Mouse (Mus musculus) forebrain, embryonic 15.5 days (tissue): ENCODE results near the gene Mta3. TPM values are rescaled to one million over a fixed set of nuclear protein-coding genes. Genes with fewer than 3 reads are reported as not detected.

Experiments
- ATAC-seq: fragments of 200-750 bp; cut with Nextera tagmentation; replicated peaks from 2 replicates; pipeline ENCODE4 v1.8.0; 2017; ENCODE audit warnings: mild to moderate bottlenecking, moderate TSS enrichment, moderate library complexity
- H3K27ac ChIP-seq: fragments of 300-500 bp; sonication (generic); replicated peaks from 2 replicates; pipeline ENCODE4 v1.5.1; 2015; ENCODE audit warnings: mild to moderate bottlenecking, inconsistent platforms
- H3K27me3 ChIP-seq: fragments of 300-500 bp; sonication (generic); 2 replicates; pipeline ENCODE4 v1.6.1; 2015; ENCODE audit warnings: inconsistent platforms
- H3K36me3 ChIP-seq: fragments of 300-500 bp; sonication (generic); 2 replicates; pipeline ENCODE4 v1.6.1; 2015; ENCODE audit warnings: mild to moderate bottlenecking, inconsistent platforms
- H3K4me1 ChIP-seq: fragments of 300-500 bp; sonication (generic); 2 replicates; pipeline ENCODE4 v1.6.1; 2015; ENCODE audit warnings: inconsistent platforms
- H3K4me2 ChIP-seq: fragments of 300-500 bp; sonication (generic); replicated peaks from 2 replicates; pipeline ENCODE4 v1.6.1; 2015; ENCODE audit warnings: mild to moderate bottlenecking, inconsistent platforms
- H3K4me3 ChIP-seq: fragments of 300-500 bp; sonication (generic); 2 replicates; pipeline ENCODE4 v1.5.1; 2015; ENCODE audit warnings: mild to moderate bottlenecking, inconsistent platforms
- H3K9ac ChIP-seq: fragments of 300-500 bp; sonication (generic); replicated peaks from 2 replicates; pipeline ENCODE4 v1.6.1; 2015; ENCODE audit warnings: mild to moderate bottlenecking, inconsistent platforms
- H3K9me3 ChIP-seq: fragments of 300-500 bp; sonication (generic); 2 replicates; pipeline ENCODE4 v1.6.1; 2016; ENCODE audit warnings: inconsistent platforms
- WGBS: fragments of 180-500 bp; shearing (Covaris S2); methylation state at CpG from one replicate; pipeline ENCODE4 v1.1.7; 2015; ENCODE audit warnings: mixed read lengths; 5-methylcytosine and 5-hydroxymethylcytosine counted together
- polyA plus RNA-seq: library from polyadenylated mRNA; unstranded; fragments of >200 nt; fragmentation: Nextera tagmentation; extraction: Ambion mirVana; gene quantifications from 2 replicates; pipeline ENCODE4 v1.2.1, GENCODE M21; 2015

Mta3 gene
- polyA plus RNA-seq, 1 experiment from 2014 or later = 37.9 TPM

DNA sequence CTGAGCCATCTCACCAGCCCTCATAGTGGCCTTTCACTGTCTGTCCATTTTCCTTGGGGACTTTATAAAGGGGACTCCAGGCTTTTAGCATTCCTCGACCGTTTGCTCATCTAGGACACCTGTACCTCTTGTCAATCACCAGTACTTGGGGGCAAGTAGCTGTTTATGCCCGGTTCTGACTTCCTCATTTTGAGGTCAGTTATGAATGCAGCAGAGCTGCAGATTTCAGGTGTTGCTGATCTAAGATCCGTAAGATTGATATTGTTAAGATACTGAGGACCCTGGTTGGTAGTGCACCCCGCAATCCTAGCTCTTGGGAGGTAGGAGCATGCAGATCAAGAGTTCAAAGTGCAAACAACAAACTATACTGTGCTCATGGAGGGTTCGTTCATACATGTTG lies 64.4 kb downstream of the Mta3 start:
- Histone ChIP-seq H3K4me2 (no peak overlapping the region), H3K4me3 (no peak overlapping the region)
- 86% methylated on average over 6 of the region's 6 CpGs for WGBS

DNA sequence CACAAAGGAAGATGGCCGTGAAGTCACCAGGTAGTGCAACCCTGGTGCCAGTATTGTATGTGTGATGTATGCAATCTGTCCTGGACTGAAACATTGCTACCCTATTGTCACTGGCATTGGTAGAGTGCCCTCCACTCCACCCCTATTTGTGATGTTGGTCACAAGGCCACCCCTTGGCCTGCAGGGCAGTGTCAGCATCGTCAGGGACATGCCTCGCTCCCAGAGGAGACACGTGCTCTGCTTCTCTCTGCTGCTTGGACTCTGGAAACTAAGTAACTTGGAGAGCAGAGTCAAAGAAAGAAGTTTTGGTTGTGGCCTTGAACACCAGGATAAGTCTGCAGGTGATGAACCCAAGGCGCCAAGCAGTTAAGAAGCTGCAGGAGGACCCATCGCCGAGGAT lies 65.0 kb downstream of the Mta3 start:
- Histone ChIP-seq H3K9ac (no peak overlapping the region), H3K27ac (peak overlapping the region; percentile 84), H3K36me3 (no peaks in the 10 kb centered on the region; the same call in 1 of the 2 replicates), H3K4me1 (peaks cover 26% of the 10 kb centered on the region), H3K27me3 (no peaks in the 10 kb centered on the region), H3K4me2 (no peak overlapping the region), H3K9me3 (no peaks in the 10 kb centered on the region), H3K4me3 (no peak overlapping the region)
- 95% methylated on average over 7 of the region's 7 CpGs for WGBS
- ATAC-seq = no peak

More for the DNA sequence above, 64.4 kb downstream of the Mta3 start:
- no peak overlapping the region for H3K9ac ChIP-seq
- H3K9me3 ChIP-seq = no peaks in the 10 kb centered on the region
- H3K36me3 ChIP-seq = no peaks in the 10 kb centered on the region; the same call in 1 of the 2 replicates
- no peak for ATAC-seq
- no peaks in the 10 kb centered on the region for H3K27me3 ChIP-seq
- H3K27ac ChIP-seq = no peak overlapping the region
- H3K4me1 ChIP-seq = peaks cover 26% of the 10 kb centered on the region

DNA sequence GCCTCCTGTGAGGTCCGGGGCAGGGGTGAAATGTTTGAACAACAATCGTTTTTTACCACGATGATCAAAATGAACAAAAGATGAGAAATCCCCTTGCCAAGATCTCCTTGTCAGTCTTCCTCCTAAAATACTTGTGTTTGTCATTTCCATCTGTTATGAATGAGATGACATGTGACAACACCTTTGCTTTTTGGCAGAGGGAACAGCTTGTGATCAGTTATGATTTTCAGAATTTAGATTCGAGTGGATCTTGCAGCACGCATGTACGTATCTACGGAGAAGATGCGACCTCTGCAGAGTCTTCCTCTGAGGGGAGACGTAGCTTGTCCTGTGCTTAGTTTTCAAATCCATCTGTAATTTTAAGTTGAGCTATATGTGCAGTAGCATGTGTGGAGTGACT lies 66.1 kb downstream of the Mta3 start:
- peak; percentile 24; the same call in 1 of the 2 replicates for ATAC-seq
- no peaks in the 10 kb centered on the region; the same call in 1 of the 2 replicates for H3K36me3 ChIP-seq
- peaks cover 26% of the 10 kb centered on the region for H3K4me1 ChIP-seq
- H3K27ac ChIP-seq = peak overlapping the region; percentile 84
- H3K4me2 ChIP-seq = no peak overlapping the region
- no peak overlapping the region for H3K4me3 ChIP-seq
- no peak overlapping the region for H3K9ac ChIP-seq
- no peaks in the 10 kb centered on the region for H3K9me3 ChIP-seq
- no peaks in the 10 kb centered on the region for H3K27me3 ChIP-seq
- 69% methylated on average over 9 of the region's 9 CpGs for WGBS

DNA sequence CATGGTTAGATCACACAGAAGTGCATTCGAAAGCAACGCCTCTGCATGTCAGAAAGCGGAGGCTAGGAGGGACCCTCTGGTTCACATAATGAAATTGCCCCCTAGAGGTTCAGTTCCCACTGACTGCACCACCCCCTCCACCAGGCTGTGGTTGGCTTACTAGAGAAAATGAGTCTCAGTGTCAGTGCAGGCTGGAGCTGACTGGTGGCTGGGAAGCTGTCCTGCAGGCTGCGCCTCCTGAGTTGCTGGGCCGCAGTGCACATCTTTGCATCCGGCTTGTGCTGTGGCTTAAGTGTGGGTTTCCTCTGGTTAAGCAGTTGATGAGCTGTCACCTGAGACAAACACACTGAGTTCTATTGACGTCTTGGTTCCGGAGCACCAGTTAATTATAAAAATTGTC lies 66.7 kb downstream of the Mta3 start:
- Histone ChIP-seq H3K4me2 (no peak overlapping the region), H3K9ac (no peak overlapping the region), H3K4me3 (no peak overlapping the region), H3K36me3 (no peaks in the 10 kb centered on the region), H3K4me1 (peaks cover 31% of the 10 kb centered on the region), H3K27me3 (no peaks in the 10 kb centered on the region), H3K9me3 (no peaks in the 10 kb centered on the region), H3K27ac (peak overlapping the region; percentile 84)
- WGBS = 28% methylated on average over 8 of the region's 8 CpGs
- peak; percentile 82 for ATAC-seq

DNA sequence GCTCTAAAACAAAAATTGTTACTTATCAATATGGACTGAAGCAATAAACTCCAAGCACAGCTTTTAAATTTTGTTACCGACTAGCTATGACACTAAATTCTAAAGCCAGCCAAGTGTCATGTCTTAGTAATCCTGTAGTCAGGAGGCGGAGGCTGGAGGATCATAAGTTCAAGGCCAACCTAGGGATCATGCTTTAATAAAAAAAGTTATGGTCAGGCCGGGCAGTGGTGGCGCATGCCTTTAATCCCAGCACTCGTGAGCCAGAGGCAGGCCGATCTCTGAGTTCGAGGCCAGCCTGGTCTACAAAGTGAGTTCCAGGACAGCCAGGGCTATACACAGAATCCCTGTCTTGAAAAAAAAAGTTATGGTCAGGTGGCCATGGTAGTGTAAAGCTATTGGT lies 71.0 kb downstream of the Mta3 start:
- H3K27me3 ChIP-seq = no peaks in the 10 kb centered on the region
- no peak overlapping the region for H3K4me2 ChIP-seq
- peaks cover 22% of the 10 kb centered on the region for H3K4me1 ChIP-seq
- H3K36me3 ChIP-seq = no peaks in the 10 kb centered on the region
- WGBS = 95% methylated on average over 7 of the region's 7 CpGs
- no peak overlapping the region for H3K9ac ChIP-seq
- ATAC-seq = no peak
- H3K27ac ChIP-seq = no peak overlapping the region
- H3K9me3 ChIP-seq = no peaks in the 10 kb centered on the region
- no peak overlapping the region for H3K4me3 ChIP-seq

DNA sequence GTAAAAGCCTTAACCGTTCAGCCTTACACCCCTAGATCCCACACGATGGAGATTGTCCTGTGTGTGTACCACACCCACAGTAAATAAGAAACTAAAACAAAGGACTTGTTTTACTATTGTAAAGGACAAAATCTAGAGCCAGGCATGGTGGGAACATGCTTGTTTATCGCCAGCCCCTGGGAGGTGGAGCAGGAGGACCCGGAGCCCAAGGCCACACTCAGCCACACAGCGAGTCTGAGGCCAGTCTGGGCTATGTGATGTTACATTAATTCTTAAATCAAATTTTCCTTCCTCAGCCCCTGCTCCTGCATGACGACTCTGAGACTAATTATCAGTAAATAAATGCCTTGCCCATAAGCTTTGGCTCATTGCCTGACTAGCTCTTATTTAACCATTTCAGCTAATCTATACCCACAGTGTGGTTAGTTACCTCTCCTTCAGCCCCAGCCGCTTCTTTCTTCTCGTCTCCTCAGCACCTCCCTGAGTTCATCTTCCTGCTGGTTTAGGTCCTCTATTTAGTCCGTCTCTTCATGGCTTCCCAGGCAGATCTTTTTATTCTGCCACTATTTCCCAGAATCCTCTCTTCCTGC lies 71.6 kb downstream of the Mta3 start:
- Histone ChIP-seq H3K36me3 (no peaks in the 10 kb centered on the region), H3K4me3 (no peak overlapping the region), H3K27ac (no peak overlapping the region), H3K4me1 (peaks cover 17% of the 10 kb centered on the region), H3K9me3 (no peaks in the 10 kb centered on the region), H3K9ac (no peak overlapping the region), H3K27me3 (no peaks in the 10 kb centered on the region), H3K4me2 (no peak overlapping the region)
- no peak for ATAC-seq
- 73% methylated on average over 9 of the region's 9 CpGs for WGBS

DNA sequence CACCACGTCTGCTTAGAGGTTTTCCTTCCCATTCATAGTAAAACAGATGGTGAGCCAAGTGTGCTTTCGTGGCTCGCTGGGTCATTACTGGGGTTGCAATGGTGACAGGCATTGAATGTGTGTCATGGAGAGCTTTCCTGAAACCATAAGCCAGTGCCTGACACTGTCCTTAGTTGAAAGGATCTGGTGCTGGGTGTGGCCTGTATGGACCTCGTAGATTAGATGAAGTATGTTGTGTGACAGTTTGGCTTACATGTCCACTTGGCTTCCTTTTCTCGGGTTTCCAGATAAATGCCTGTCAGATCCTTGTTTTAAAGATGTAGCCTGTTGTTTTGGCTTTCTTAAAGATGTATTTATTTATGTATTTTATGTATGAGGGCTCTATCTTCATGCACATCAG lies 74.3 kb downstream of the Mta3 start:
- 68% methylated on average over 5 of the region's 5 CpGs for WGBS
- Histone ChIP-seq H3K36me3 (no peaks in the 10 kb centered on the region), H3K4me3 (no peak overlapping the region), H3K4me1 (peaks cover 16% of the 10 kb centered on the region), H3K9ac (no peak overlapping the region), H3K27ac (no peak overlapping the region), H3K9me3 (no peaks in the 10 kb centered on the region), H3K27me3 (no peaks in the 10 kb centered on the region), H3K4me2 (no peak overlapping the region)
- ATAC-seq = no peak

DNA sequence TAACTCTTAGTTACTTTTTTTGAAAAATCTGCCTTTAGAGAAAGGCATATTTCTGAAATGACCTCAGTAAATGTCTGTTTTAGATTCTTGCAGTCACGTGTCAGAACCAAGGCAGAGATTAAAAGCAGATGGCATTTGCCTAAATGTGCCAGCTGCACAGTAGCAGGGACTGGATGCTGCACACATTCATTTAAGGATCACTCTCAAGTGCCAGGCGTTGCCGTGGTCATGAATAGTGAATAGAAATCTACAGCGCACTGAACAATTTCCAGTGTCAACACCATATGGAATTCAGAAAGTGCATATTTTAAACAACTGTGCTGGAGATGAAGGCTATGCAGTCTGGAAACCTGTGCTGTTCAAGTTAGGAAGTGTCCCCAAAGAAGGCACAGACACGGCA lies 76.8 kb downstream of the Mta3 start:
- Histone ChIP-seq H3K9ac (no peak overlapping the region), H3K27ac (peak overlapping the region; percentile 71), H3K36me3 (no peaks in the 10 kb centered on the region), H3K4me3 (no peak overlapping the region), H3K4me2 (no peak overlapping the region), H3K27me3 (no peaks in the 10 kb centered on the region), H3K9me3 (no peaks in the 10 kb centered on the region), H3K4me1 (peaks cover 11% of the 10 kb centered on the region)
- ATAC-seq = peak; percentile 93
- WGBS = 16% methylated on average over 5 of the region's 5 CpGs

DNA sequence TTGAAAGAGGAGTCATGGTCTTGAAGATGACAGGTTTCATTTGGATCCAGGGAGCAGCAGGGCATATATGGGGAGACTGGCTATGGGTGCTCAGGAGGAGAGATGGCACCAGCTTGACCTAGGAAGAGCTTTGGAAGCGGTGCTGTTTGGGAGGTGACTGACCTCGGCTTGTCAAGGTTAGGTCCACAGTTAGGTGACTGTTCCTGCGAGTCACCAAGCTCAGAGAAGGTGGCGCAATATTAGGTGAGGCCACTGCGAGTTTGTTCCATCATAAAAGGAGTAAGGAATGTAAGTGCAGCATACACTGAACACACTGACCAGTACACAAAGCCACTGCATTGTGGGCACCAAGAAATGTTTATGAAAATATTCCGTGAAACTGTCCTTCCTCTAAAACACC lies 80.5 kb downstream of the Mta3 start:
- Histone ChIP-seq H3K9ac (no peak overlapping the region), H3K4me3 (no peak overlapping the region), H3K4me2 (no peak overlapping the region), H3K9me3 (no peaks in the 10 kb centered on the region), H3K36me3 (no peaks in the 10 kb centered on the region), H3K27me3 (no peaks in the 10 kb centered on the region), H3K4me1 (peaks cover 9% of the 10 kb centered on the region; the same call in 1 of the 2 replicates), H3K27ac (no peak overlapping the region)
- WGBS = 95% methylated on average over 6 of the region's 6 CpGs
- no peak for ATAC-seq

DNA sequence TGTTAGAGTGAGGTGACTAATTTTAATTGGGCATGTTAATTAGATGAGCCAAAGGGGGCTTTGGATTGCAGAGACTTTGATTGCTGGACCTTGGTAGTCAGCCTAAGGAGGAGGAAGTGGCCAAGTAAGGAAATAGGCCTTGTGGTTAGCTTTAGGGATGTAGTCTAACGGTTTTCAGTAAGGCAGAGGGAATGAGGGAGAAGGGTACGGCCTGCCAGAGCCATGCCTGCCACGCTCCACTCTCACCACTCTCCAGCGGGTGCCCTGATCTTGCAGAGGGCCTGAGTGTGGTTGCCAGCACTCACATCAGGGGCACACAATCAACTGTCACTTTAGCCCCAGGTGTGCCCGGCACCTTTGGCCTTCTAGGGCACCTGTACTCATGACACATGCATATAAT lies 84.2 kb downstream of the Mta3 start:
- Histone ChIP-seq H3K27me3 (no peaks in the 10 kb centered on the region), H3K4me3 (no peak overlapping the region), H3K9ac (no peak overlapping the region), H3K4me2 (no peak overlapping the region), H3K36me3 (no peaks in the 10 kb centered on the region), H3K4me1 (peaks cover 10% of the 10 kb centered on the region), H3K27ac (no peak overlapping the region), H3K9me3 (no peaks in the 10 kb centered on the region)
- 75% methylated on average over 5 of the region's 5 CpGs for WGBS
- ATAC-seq = no peak

DNA sequence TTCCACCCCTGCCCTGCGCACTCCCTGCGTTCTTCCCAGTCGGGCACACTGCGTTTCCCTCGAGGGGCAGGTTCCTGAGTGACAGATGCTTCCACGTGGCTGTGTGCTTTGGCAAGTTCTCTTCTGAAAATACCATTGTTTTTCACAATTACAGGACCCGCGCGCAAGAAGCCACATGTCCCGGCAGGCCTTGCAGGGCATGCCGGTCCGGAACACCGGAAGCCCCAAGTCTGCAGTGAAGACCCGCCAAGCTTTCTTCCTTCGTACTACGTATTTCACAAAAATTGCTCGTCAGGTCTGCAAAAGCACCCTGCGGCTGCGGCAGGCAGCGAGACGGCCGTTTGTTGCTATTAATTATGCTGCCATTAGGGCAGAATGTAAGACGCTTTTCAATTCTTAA lies 86.4 kb downstream of the Mta3 start:
- Histone ChIP-seq H3K27me3 (no peaks in the 10 kb centered on the region), H3K4me2 (peak overlapping the region; percentile 33), H3K4me3 (peak overlapping the region; percentile 19), H3K9ac (peak overlapping the region; percentile 10; the same call in 1 of the 2 replicates), H3K4me1 (peaks cover 10% of the 10 kb centered on the region), H3K27ac (no peak overlapping the region), H3K9me3 (no peaks in the 10 kb centered on the region), H3K36me3 (no peaks in the 10 kb centered on the region)
- ATAC-seq = peak; percentile 41; the same call in 1 of the 2 replicates
- WGBS = 38% methylated on average over 23 of the region's 23 CpGs

DNA sequence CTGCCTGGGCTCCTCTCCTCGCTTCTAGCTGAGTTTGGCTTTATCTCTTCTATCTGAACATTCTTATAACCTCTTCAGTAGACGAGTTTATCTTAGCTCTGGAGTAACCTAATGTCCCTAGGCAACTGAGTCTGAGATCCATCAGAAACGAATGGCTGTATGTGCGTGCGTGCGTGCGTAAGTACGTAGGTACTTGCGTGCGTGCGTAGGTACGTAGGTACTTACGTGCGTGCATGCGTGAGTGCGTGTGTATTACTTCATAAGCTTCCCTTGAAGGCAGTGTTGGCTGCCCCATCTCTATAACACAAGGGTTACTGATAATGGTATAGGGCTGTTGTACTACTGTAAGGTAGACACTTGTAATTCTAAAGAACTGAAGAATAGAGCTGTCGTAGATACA lies 89.2 kb downstream of the Mta3 start:
- 97% methylated on average over 17 of the region's 17 CpGs for WGBS
- Histone ChIP-seq H3K27me3 (no peaks in the 10 kb centered on the region), H3K4me1 (peaks cover 10% of the 10 kb centered on the region), H3K27ac (no peak overlapping the region), H3K36me3 (no peaks in the 10 kb centered on the region), H3K9ac (no peak overlapping the region), H3K4me2 (no peak overlapping the region), H3K4me3 (no peak overlapping the region), H3K9me3 (no peaks in the 10 kb centered on the region)
- ATAC-seq = no peak

DNA sequence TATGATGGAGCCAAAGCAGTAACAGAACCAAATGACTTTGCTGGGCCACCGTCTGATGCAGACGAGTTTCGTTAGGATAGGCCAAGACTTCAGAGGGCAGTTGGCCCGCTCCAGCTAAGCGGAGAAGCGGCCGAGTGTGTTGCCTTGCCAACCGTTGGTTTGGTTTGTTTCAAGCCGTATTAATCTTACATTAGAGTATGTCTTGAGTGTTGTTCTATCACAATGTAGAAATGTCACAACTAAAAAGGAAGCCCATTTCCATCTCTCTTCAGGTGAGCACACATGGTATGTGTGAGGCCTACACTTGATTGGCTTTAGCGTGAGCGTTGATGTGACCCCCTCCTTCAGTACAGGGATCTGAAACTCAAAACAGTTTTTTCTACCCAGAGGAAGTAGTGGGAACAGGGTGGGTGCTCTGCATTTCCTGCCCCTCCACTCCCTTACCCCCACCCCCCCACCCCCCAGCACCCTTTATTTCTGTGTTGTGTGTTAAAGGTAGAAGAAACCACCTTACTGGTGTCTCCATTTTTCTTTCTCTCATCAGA lies 93.6 kb downstream of the Mta3 start:
- H3K4me3 ChIP-seq = no peak overlapping the region
- H3K4me2 ChIP-seq = no peak overlapping the region
- no peaks in the 10 kb centered on the region for H3K9me3 ChIP-seq
- H3K9ac ChIP-seq = no peak overlapping the region
- no peak for ATAC-seq
- H3K36me3 ChIP-seq = peaks cover 9% of the 10 kb centered on the region
- H3K4me1 ChIP-seq = no peaks in the 10 kb centered on the region
- 92% methylated on average over 11 of the region's 11 CpGs for WGBS
- no peaks in the 10 kb centered on the region for H3K27me3 ChIP-seq
- H3K27ac ChIP-seq = no peak overlapping the region
